Mouse (Mus musculus) CD4-positive, CD25-positive, alpha-beta regulatory T cell, adult 4 months (primary cell): Measurements from ENCODE around the gene Abca7. TPM values are rescaled to one million over a fixed set of nuclear protein-coding genes. Genes with fewer than 3 reads are reported as not detected.

Experiments used
- polyA plus RNA-seq, 2 experiments: library from polyadenylated mRNA; unstranded; fragments of 100-300 nt; shearing (Covaris generic); gene quantifications; one replicate each; pipeline ENCODE4 v1.2.1; 2017

Abca7 gene
- polyA plus RNA-seq, 2 experiments from 2014 or later = 11.4 to 16.4 TPM

Other genes with a start within 250 kb of the Abca7 start
- 10 to 100 TPM; 18.0 to 23.4 TPM for gene Polrmt, start 249.9 kb upstream of the Abca7 start, polyA plus RNA-seq
- not detected for gene Fgf22, start 241.4 kb upstream of the Abca7 start, polyA plus RNA-seq
- gene Rnf126, start 229.5 kb upstream of the Abca7 start, polyA plus RNA-seq = 1 to 10 TPM; 3.4 to 3.5 TPM
- under 1 TPM in 1 of 2 experiments, not detected in 1; 0.53 TPM for gene Fstl3, start 219.2 kb upstream of the Abca7 start, polyA plus RNA-seq
- not detected for gene Prss57, start 205.5 kb upstream of the Abca7 start, polyA plus RNA-seq
- gene Palm, start 202.9 kb upstream of the Abca7 start, polyA plus RNA-seq = under 1 TPM in 1 of 2 experiments, not detected in 1; 0.23 TPM
- gene Misp, start 175.5 kb upstream of the Abca7 start, polyA plus RNA-seq = under 1 TPM in 1 of 2 experiments, not detected in 1; 0.27 TPM
- 100 to 1,000 TPM; 103 to 274 TPM for gene Ptbp1, start 142.1 kb upstream of the Abca7 start, polyA plus RNA-seq
- not detected for gene Prtn3, start 122.0 kb upstream of the Abca7 start, polyA plus RNA-seq
- 1 to 10 TPM; 2.1 to 4.5 TPM for gene Plppr3, start 121.9 kb upstream of the Abca7 start, polyA plus RNA-seq
- gene Elane, start 110.2 kb upstream of the Abca7 start, polyA plus RNA-seq = not detected
- gene Cfd, start 105.6 kb upstream of the Abca7 start, polyA plus RNA-seq = not detected
- 1 to 10 TPM; 5.0 to 7.7 TPM for gene Med16, start 87.6 kb upstream of the Abca7 start, polyA plus RNA-seq
- not detected for gene Gm26602, start 85.6 kb upstream of the Abca7 start, polyA plus RNA-seq
- gene Kiss1r, start 79.5 kb upstream of the Abca7 start, polyA plus RNA-seq = under 1 TPM in 1 of 2 experiments, not detected in 1; 0.09 TPM
- 100 to 1,000 TPM in 1 of 2 experiments, 10 to 100 TPM in 1; 93.5 to 104 TPM for gene R3hdm4, start 75.3 kb upstream of the Abca7 start, polyA plus RNA-seq
- gene Arid3a, start 69.5 kb upstream of the Abca7 start, polyA plus RNA-seq = 1 to 10 TPM; 2.7 to 3.3 TPM
- gene Wdr18, start 36.3 kb upstream of the Abca7 start, polyA plus RNA-seq = 10 to 100 TPM; 65.1 to 77.5 TPM
- under 1 TPM in 1 of 2 experiments, not detected in 1; 0.58 TPM for gene Grin3b, start 25.8 kb upstream of the Abca7 start, polyA plus RNA-seq
- gene Tmem259, start 12.2 kb upstream of the Abca7 start, polyA plus RNA-seq = 1 to 10 TPM; 1.2 to 2.5 TPM
- 100 to 1,000 TPM; 904 to 969 TPM for gene Cnn2, start 7.9 kb upstream of the Abca7 start, polyA plus RNA-seq
- 100 to 1,000 TPM; 233 to 369 TPM for gene Arhgap45, start 20.2 kb downstream of the Abca7 start, polyA plus RNA-seq
- 100 to 1,000 TPM; 194 to 220 TPM for gene Polr2e, start 43.3 kb downstream of the Abca7 start, polyA plus RNA-seq
- 100 to 1,000 TPM; 450 to 480 TPM for gene Gpx4, start 50.7 kb downstream of the Abca7 start, polyA plus RNA-seq
- gene Sbno2, start 109.1 kb downstream of the Abca7 start, polyA plus RNA-seq = 10 to 100 TPM; 28.4 to 54.8 TPM
- gene Stk11, start 119.3 kb downstream of the Abca7 start, polyA plus RNA-seq = 10 to 100 TPM; 19.2 to 30.7 TPM
- 100 to 1,000 TPM; 303 to 370 TPM for gene Atp5d, start 142.1 kb downstream of the Abca7 start, polyA plus RNA-seq
- 1 to 10 TPM; 1.3 to 1.4 TPM for gene Cbarp, start 144.3 kb downstream of the Abca7 start, polyA plus RNA-seq
- 1 to 10 TPM; 4.6 to 8.2 TPM for gene Midn, start 151.8 kb downstream of the Abca7 start, polyA plus RNA-seq
- gene Cirbp, start 169.5 kb downstream of the Abca7 start, polyA plus RNA-seq = 100 to 1,000 TPM; 124 to 272 TPM
- gene 1600002K03Rik, start 176.4 kb downstream of the Abca7 start, polyA plus RNA-seq = 10 to 100 TPM; 21.6 to 23.5 TPM
- gene Efna2, start 183.0 kb downstream of the Abca7 start, polyA plus RNA-seq = under 1 TPM in 1 of 2 experiments, not detected in 1; 0.28 TPM
- 10 to 100 TPM; 73.3 to 96.9 TPM for gene Mum1, start 229.9 kb downstream of the Abca7 start, polyA plus RNA-seq